Mouse (Mus musculus) thymus, adult 2 months (tissue): ENCODE results near the gene Olfml3.

ENCODE experiments used
- CTCF ChIP-seq: fragments of 200-500 bp; IDR thresholded peaks from 2 replicates; pipeline ENCODE4 v1.5.1; 2012; ENCODE audit warnings: mild to moderate bottlenecking, control low read depth, low read length, moderate library complexity, borderline replicate concordance; ENCODE audit not compliant: control insufficient read depth, poor library complexity, insufficient read depth; ENCODE audit errors: extremely low read depth
- POLR2A ChIP-seq: fragments of 200-500 bp; IDR thresholded peaks from 2 replicates; pipeline ENCODE4 v1.6.1; 2012; ENCODE audit warnings: mild to moderate bottlenecking, low read length, control low read depth, moderate library complexity; ENCODE audit not compliant: control insufficient read depth, poor library complexity, insufficient read depth; ENCODE audit errors: extremely low read depth

DNA sequence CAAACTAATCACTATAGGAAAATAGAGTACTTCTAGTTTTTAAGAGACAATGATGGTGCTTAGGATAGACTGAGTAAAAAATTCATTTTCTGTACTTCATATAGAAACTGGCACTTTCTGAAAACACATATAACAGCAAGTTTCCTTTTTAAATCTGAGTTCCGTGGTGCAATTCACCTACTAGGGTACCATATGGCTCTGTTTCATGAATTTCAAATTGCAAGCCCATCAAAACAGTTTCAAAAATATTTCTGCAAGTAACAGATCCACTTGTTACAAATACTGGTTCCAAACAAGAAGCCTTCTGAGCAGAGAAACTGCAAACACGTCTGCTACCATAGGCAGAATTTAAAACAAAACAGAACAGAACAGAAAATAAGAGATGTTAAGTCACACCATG is 13.8 kb upstream of the Olfml3 start:
- TF ChIP-seq CTCF = no peak
- TF ChIP-seq POLR2A = no peak
